Mouse (Mus musculus): ENCODE data around the gene Trmt1. TPM values are rescaled to one million over a fixed set of nuclear protein-coding genes. Genes with fewer than 3 reads are reported as not detected.
A peak's percentile ranks its signal among the peaks of the same experiment; 100 is the strongest.

Gene Trmt1
- polyA plus RNA-seq, 1 experiment from 2014 or later: 47.9 TPM

DNA sequence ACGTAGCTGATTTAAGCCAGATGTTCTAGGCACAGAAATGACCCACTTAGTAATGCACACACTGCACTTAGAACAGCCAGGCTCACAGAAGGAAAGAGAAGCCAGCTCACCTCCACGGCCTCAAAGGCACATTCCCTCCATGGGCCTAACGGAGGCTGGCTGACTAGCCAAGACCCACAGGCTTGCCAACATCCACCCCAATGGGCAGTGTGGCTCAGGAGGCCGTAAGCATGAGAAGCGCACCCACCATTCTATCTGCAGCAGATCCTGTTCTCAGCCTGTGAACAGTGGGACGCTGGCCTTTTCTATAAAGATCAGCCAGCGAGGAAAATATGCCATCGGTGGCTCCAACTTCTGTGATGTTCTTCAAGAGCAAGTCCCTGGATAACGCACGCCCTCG lies 30.7 kb downstream of the Trmt1 start:
- Histone ChIP-seq H3K9ac (ENCODE audit: low read depth, low read length) (no peak overlapping the region), H3K27ac (ENCODE audit: low read depth, low read length) (no peak overlapping the region; the same call in 1 of the 2 replicates)
- ATAC-seq (ENCODE audit: low FRiP score): no peak

GRCm38 (mm10) chr8:84718476-84718875 lies 32.4 kb downstream of the Trmt1 start:
- Histone ChIP-seq H3K4me3 (ENCODE audit: low read depth, low read length) (no peak overlapping the region), H3K36me3 (ENCODE audit: control insufficient read depth, insufficient read depth, low read length) (no peaks in the 10 kb centered on the region), H3K9ac (ENCODE audit: low read depth, low read length) (no peak overlapping the region), H3K9me3 (ENCODE audit: control insufficient read depth, low read length) (no peaks in the 10 kb centered on the region), H3K4me2 (replicated peaks; ENCODE audit: low read depth, low read length) (no peak overlapping the region), H3K4me1 (replicated peaks; ENCODE audit: control insufficient read depth, insufficient read depth, low read length) (peaks cover 18% of the 10 kb centered on the region), H3K27ac (ENCODE audit: low read depth, low read length) (no peak overlapping the region), H3K27me3 (ENCODE audit: control insufficient read depth, insufficient read depth, low read length) (peaks cover 68% of the 10 kb centered on the region)
- DNase-seq (ENCODE audit: low spot score) (no peak), ATAC-seq (ENCODE audit: low FRiP score) (no peak)
- 90% methylated on average over 5 of the region's 5 CpGs for WGBS

More for the DNA sequence above, 30.7 kb downstream of the Trmt1 start:
- peak; percentile 10 for DNase-seq (ENCODE audit: low spot score)
- Histone ChIP-seq H3K4me1 (replicated peaks; ENCODE audit: control insufficient read depth, insufficient read depth, low read length) (peaks cover 15% of the 10 kb centered on the region), H3K4me2 (replicated peaks; ENCODE audit: low read depth, low read length) (no peak overlapping the region), H3K27me3 (ENCODE audit: control insufficient read depth, insufficient read depth, low read length) (peaks cover 63% of the 10 kb centered on the region), H3K36me3 (ENCODE audit: control insufficient read depth, insufficient read depth, low read length) (no peaks in the 10 kb centered on the region), H3K4me3 (ENCODE audit: low read depth, low read length) (no peak overlapping the region), H3K9me3 (ENCODE audit: control insufficient read depth, low read length) (no peaks in the 10 kb centered on the region)
- 82% methylated on average over 11 of the region's 11 CpGs for WGBS

- Histone ChIP-seq H3K4me1 (replicated peaks; ENCODE audit: control insufficient read depth, insufficient read depth, low read length) (peaks cover 21% of the 10 kb centered on the region), H3K4me3 (ENCODE audit: low read depth, low read length) (no peak overlapping the region), H3K9me3 (ENCODE audit: control insufficient read depth, low read length) (no peaks in the 10 kb centered on the region), H3K27me3 (ENCODE audit: control insufficient read depth, insufficient read depth, low read length) (peaks cover 66% of the 10 kb centered on the region), H3K9ac (ENCODE audit: low read depth, low read length) (no peak overlapping the region), H3K4me2 (replicated peaks; ENCODE audit: low read depth, low read length) (no peak overlapping the region), H3K36me3 (ENCODE audit: control insufficient read depth, insufficient read depth, low read length) (no peaks in the 10 kb centered on the region), H3K27ac (ENCODE audit: low read depth, low read length) (no peak overlapping the region)
- WGBS: 80% methylated on average over 5 of the region's 5 CpGs
- DNase-seq (ENCODE audit: low spot score): no peak
- no peak for ATAC-seq (ENCODE audit: low FRiP score)
These were observed 33.0 kb downstream of the Trmt1 start for GRCm38 (mm10) chr8:84718959-84719690.

DNA sequence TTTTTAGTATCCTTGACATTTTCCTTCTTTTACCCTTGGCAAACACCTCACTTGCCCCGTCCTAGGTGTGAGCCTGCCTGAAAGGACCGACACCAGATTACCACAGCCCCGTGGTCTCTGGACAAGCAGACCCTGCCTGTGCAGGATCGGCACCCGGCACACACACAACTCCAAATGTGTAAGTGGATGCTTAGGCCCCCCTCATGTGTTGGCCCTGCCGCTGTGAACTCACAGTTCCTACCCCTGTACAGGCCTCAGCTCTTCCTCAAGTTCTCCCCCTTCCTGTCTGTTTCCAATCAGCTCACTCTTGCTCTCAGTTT lies 36.4 kb downstream of the Trmt1 start:
- Histone ChIP-seq H3K9ac (ENCODE audit: low read depth, low read length) (peak overlapping the region; percentile 40; the same call in 1 of the 2 replicates), H3K4me1 (replicated peaks; ENCODE audit: control insufficient read depth, insufficient read depth, low read length) (peaks cover 16% of the 10 kb centered on the region), H3K9me3 (ENCODE audit: control insufficient read depth, low read length) (no peaks in the 10 kb centered on the region), H3K4me2 (replicated peaks; ENCODE audit: low read depth, low read length) (no peak overlapping the region), H3K4me3 (ENCODE audit: low read depth, low read length) (no peak overlapping the region), H3K27me3 (ENCODE audit: control insufficient read depth, insufficient read depth, low read length) (peaks cover 48% of the 10 kb centered on the region), H3K36me3 (ENCODE audit: control insufficient read depth, insufficient read depth, low read length) (no peaks in the 10 kb centered on the region), H3K27ac (ENCODE audit: low read depth, low read length) (peak overlapping the region; percentile 75; the same call in 1 of the 2 replicates)
- 54% methylated on average over 6 of the region's 6 CpGs for WGBS
- ATAC-seq (ENCODE audit: low FRiP score) (no peak), DNase-seq (ENCODE audit: low spot score) (no peak)

DNA sequence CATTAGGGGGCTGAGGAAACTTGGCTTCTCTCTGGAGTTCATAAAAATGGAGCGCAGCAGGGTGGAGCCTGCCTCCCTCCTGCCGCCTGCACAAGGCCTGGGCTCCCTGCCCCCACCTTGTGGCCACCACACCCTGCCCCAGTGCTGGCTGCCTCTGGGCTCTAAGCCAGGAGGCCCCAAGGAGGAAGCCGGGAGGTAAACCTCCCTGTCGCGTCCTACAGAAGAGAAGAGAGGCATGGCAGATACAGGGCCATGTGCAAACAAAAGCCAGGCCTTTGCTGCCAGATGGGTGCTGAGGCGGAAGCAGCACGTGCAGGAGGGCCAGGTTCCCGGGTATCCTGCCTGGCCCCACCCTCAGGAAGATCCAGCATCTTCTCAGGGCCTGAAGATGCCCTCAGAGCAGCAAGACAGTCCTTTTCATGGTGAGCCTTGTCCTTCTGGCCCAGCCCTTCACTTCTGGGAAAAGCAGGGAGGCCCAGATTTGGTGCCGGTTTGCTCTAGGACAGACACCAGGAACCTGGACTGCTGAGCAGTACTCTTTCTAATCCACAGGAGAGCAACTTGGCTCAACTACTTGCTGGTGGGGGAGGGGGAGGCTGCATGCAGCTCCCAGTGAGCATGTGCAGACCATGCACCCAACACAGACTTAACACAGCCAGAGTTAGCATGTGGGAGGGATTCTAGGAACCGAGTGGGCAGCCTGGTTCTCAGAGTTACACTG lies 36.9 kb downstream of the Trmt1 start, which contains the start of gene G430095P16Rik:
G430095P16Rik (plus strand) TSS at position 158 of the 721 bp plus-strand sequence.
- peak within 1 kb of the TSS; percentile 40; the same call in 1 of the 2 replicates for H3K9ac ChIP-seq (ENCODE audit: low read depth, low read length)
- no peak within 1 kb of the TSS for H3K4me3 ChIP-seq (ENCODE audit: low read depth, low read length)
- H3K9me3 ChIP-seq (ENCODE audit: control insufficient read depth, low read length): no peaks in the 10 kb centered on the region
- peaks cover 16% of the 10 kb centered on the region for H3K4me1 ChIP-seq (replicated peaks; ENCODE audit: control insufficient read depth, insufficient read depth, low read length)
- H3K4me2 ChIP-seq (replicated peaks; ENCODE audit: low read depth, low read length): no peak within 1 kb of the TSS; the same call in 1 of the 2 replicates
- no peaks in the 10 kb centered on the region for H3K36me3 ChIP-seq (ENCODE audit: control insufficient read depth, insufficient read depth, low read length)
- 18% methylated on average over 10 of the region's 10 CpGs for WGBS
- H3K27me3 ChIP-seq (ENCODE audit: control insufficient read depth, insufficient read depth, low read length): peaks cover 43% of the 10 kb centered on the region
- ATAC-seq (ENCODE audit: low FRiP score): peak; percentile 74
- H3K27ac ChIP-seq (ENCODE audit: low read depth, low read length): peak within 1 kb of the TSS; percentile 75
- DNase-seq (ENCODE audit: low spot score): peak; percentile 39

- Histone ChIP-seq H3K9me3 (ENCODE audit: control insufficient read depth, low read length) (no peaks in the 10 kb centered on the region), H3K4me3 (ENCODE audit: low read depth, low read length) (no peak overlapping the region), H3K4me1 (replicated peaks; ENCODE audit: control insufficient read depth, insufficient read depth, low read length) (peaks cover 16% of the 10 kb centered on the region), H3K27me3 (ENCODE audit: control insufficient read depth, insufficient read depth, low read length) (peaks cover 42% of the 10 kb centered on the region), H3K36me3 (ENCODE audit: control insufficient read depth, insufficient read depth, low read length) (no peaks in the 10 kb centered on the region), H3K9ac (ENCODE audit: low read depth, low read length) (peak overlapping the region; percentile 34; the same call in 1 of the 2 replicates), H3K4me2 (replicated peaks; ENCODE audit: low read depth, low read length) (no peak overlapping the region; the same call in 1 of the 2 replicates), H3K27ac (ENCODE audit: low read depth, low read length) (peak overlapping the region; percentile 75)
- no peak for ATAC-seq (ENCODE audit: low FRiP score)
- 21% methylated on average over 7 of the region's 7 CpGs for WGBS
- DNase-seq (ENCODE audit: low spot score): no peak
These were observed 37.4 kb downstream of the Trmt1 start for GRCm38 (mm10) chr8:84723571-84723900.

DNA sequence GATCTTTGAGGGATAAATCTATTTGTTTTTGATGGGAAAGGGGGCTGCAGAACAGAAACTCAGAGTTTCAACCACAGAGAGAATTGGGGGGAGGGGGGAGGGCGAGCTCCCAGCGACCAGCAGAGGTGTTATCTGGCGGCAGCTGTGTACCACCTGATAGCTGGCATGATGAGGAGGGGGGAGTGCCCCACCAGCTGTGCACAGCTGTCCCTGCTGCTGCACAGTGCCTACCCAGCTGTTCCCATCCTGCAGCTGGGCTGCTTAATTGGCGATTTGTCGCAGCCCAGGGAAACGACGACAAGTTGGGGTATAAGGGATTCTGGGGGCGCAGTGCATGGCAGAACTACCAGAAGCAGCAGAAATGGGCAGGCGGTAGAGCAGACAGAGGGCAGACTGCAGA lies 38.6 kb downstream of the Trmt1 start:
- Histone ChIP-seq H3K27me3 (ENCODE audit: control insufficient read depth, insufficient read depth, low read length) (peaks cover 34% of the 10 kb centered on the region), H3K4me2 (replicated peaks; ENCODE audit: low read depth, low read length) (no peak overlapping the region), H3K4me3 (ENCODE audit: low read depth, low read length) (no peak overlapping the region), H3K9me3 (ENCODE audit: control insufficient read depth, low read length) (no peaks in the 10 kb centered on the region), H3K36me3 (ENCODE audit: control insufficient read depth, insufficient read depth, low read length) (no peaks in the 10 kb centered on the region), H3K27ac (ENCODE audit: low read depth, low read length) (no peak overlapping the region), H3K9ac (ENCODE audit: low read depth, low read length) (no peak overlapping the region), H3K4me1 (replicated peaks; ENCODE audit: control insufficient read depth, insufficient read depth, low read length) (peaks cover 17% of the 10 kb centered on the region)
- 47% methylated on average over 9 of the region's 9 CpGs for WGBS
- DNase-seq (ENCODE audit: low spot score) (no peak), ATAC-seq (ENCODE audit: low FRiP score) (no peak)

DNA sequence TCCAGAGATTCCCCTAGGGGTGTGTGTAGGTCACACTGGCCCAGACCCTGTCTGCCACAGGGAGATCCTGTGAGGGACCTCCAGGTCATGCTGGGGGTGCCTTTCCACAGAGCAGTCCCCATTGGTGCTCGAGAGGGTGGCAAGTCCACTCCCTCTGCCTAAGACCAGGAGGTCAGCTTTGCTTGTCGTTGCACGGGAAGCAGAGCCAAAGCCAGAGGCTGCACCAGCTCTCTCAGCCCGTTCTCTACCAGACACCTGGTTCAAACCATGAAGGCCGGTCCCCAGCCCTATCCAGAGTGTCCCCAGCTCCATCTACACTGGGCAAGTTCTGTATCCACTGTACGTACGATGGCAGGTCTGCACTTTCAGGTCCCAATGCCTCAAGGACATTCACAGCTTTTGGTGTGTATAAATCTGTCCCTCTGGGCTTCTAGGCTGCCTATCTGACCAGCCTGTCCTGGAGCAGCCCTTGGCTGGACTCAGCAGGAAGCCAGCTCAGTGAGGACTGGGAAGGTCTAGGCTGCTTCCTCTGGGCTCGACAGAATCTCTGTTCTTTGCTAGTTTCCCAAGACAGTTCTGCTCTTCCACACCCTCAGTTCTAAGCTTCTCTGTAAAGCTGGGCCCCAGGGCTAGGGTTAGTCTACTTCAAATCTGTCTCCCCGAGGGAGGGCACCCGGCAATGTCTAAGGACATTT lies 39.3 kb downstream of the Trmt1 start:
- Histone ChIP-seq H3K36me3 (ENCODE audit: control insufficient read depth, insufficient read depth, low read length) (no peaks in the 10 kb centered on the region), H3K4me2 (replicated peaks; ENCODE audit: low read depth, low read length) (0 out of 2 replicates have a peak overlapping the region, but pooled peaks have one; percentile 3), H3K27me3 (ENCODE audit: control insufficient read depth, insufficient read depth, low read length) (peaks cover 28% of the 10 kb centered on the region), H3K9me3 (ENCODE audit: control insufficient read depth, low read length) (no peaks in the 10 kb centered on the region), H3K4me1 (replicated peaks; ENCODE audit: control insufficient read depth, insufficient read depth, low read length) (peaks cover 17% of the 10 kb centered on the region), H3K27ac (ENCODE audit: low read depth, low read length) (0 out of 2 replicates have a peak overlapping the region, but pooled peaks have one; percentile 2), H3K4me3 (ENCODE audit: low read depth, low read length) (no peak overlapping the region), H3K9ac (ENCODE audit: low read depth, low read length) (no peak overlapping the region)
- ATAC-seq (ENCODE audit: low FRiP score) (no peak), DNase-seq (ENCODE audit: low spot score) (peak; percentile 3)
- 59% methylated on average over 10 of the region's 10 CpGs for WGBS

Measured in hindbrain, embryonic 11.5 days (tissue).